Mouse (Mus musculus) kidney, adult 2 months (tissue): ENCODE data around the gene Herpud2. TPM values are rescaled to one million over a fixed set of nuclear protein-coding genes. Genes with fewer than 3 reads are reported as not detected.

ENCODE experiments used
- DNase-seq: peaks from one replicate; pipeline ENCODE4 v3.0.0; 2021
- H3K27ac ChIP-seq: fragments of 200-500 bp; 2 replicates; pipeline ENCODE4 v1.5.1; 2012; ENCODE audit warnings: low read depth, low read length, control low read depth, inconsistent platforms; ENCODE audit not compliant: insufficient read depth
- H3K27me3 ChIP-seq: fragments of 200-500 bp; replicated peaks from 2 replicates; pipeline ENCODE4 v1.6.1; 2012; ENCODE audit warnings: mild to moderate bottlenecking, moderate library complexity, low read length, inconsistent platforms; ENCODE audit not compliant: control insufficient read depth, insufficient read depth
- H3K36me3 ChIP-seq: fragments of 200-500 bp; 2 replicates; pipeline ENCODE4 v1.6.1; 2012; ENCODE audit warnings: mild to moderate bottlenecking, moderate library complexity, low read length, inconsistent platforms; ENCODE audit not compliant: control insufficient read depth, insufficient read depth
- H3K4me1 ChIP-seq: fragments of 200-500 bp; 2 replicates; pipeline ENCODE4 v1.6.1; 2011; ENCODE audit warnings: low read length; ENCODE audit not compliant: control insufficient read depth, insufficient read depth
- H3K4me3 ChIP-seq: fragments of 200-500 bp; 2 replicates; pipeline ENCODE4 v1.5.1; 2011; ENCODE audit warnings: mild to moderate bottlenecking, low read depth, low read length, control low read depth; ENCODE audit not compliant: insufficient read depth
- CTCF ChIP-seq: fragments of 200-500 bp; conservative IDR thresholded peaks from 2 replicates; pipeline ENCODE4 v1.5.1; 2011; ENCODE audit warnings: low read depth, mild to moderate bottlenecking, control low read depth, low read length, moderate library complexity, mixed read lengths; ENCODE audit not compliant: insufficient read depth, insufficient read length
- POLR2A ChIP-seq: fragments of 200-500 bp; IDR thresholded peaks from one replicate; pipeline ENCODE4 v1.6.1; 2011; ENCODE audit warnings: low read depth, low read length, control low read depth
- WGBS: fragments of 180-500 bp; shearing (Covaris S2); methylation state at CpG from one replicate; pipeline ENCODE4 v1.1.7; 2018; 5-methylcytosine and 5-hydroxymethylcytosine counted together
- polyA plus RNA-seq: library from polyadenylated mRNA; depleted of rRNA; stranded (reverse); fragments of >200 nt; gene quantifications from 2 replicates; pipeline ENCODE4 v1.2.3, GENCODE M21; 2012

Herpud2 gene
- polyA plus RNA-seq, 1 experiment = 25.4 TPM

DNA sequence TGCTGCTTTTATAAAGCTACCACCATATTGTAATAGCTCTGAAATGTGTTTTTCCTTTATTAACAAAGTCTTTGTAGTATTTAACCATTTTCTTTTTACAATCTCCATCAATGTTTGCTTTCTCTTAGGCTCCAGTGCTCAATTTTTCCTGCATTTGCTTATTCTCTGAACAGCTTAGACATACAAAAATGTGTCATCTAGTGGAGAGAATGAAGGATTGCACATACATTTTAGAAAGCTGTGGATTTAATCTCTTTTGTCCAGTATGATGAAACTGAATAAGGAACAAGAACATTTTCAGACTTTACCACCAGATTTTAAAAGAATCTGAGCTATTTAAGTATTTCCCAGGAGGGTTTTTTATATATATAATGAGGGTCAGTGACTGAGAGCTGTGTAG is 18.0 kb upstream of the Herpud2 start:
- DNase-seq = no peak

DNA sequence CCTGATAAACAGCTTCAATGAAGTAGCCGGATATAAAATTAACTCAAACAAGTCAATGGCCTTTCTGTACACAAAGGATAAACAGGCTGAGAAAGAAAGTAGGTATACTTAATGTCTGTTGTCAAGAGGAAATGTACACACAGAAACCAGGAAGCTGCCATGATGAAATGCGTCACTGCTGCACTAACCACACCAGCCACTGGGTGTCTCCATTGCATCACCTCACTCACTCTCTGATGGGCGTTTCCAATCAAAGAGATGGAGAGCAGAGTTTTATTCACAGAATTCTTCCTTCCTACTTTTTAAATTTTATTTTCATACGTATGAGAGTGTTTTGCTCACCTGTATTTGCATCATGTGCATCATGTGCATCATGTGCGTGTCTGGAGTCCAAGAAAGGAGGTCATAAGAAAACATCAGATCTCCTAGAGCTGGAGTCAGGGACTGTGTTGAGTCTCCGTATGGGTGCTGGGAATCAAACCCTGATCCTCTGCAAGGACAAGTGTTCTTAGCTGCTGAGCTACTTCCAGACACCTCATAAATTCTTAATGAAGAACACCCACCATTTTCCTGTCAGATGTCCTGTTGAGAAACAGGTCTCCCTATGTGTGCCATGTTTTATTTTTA is 16.0 kb upstream of the Herpud2 start:
- Histone ChIP-seq H3K4me3 (no peak overlapping the region), H3K27ac (no peak overlapping the region), H3K27me3 (no peaks in the 10 kb centered on the region), H3K36me3 (no peaks in the 10 kb centered on the region), H3K4me1 (no peaks in the 10 kb centered on the region)
- peak; percentile 95 for TF ChIP-seq CTCF
- no peak for TF ChIP-seq POLR2A
- DNase-seq = peak; percentile 85
- WGBS = 33% methylated on average over 6 of the region's 6 CpGs

More for the DNA sequence above, 18.0 kb upstream of the Herpud2 start:
- no peaks in the 10 kb centered on the region for H3K4me1 ChIP-seq
- TF ChIP-seq CTCF (no peak), POLR2A (no peak)
- no peak overlapping the region for H3K27ac ChIP-seq
- H3K4me3 ChIP-seq = no peak overlapping the region
- H3K36me3 ChIP-seq = no peaks in the 10 kb centered on the region
- H3K27me3 ChIP-seq = no peaks in the 10 kb centered on the region

DNA sequence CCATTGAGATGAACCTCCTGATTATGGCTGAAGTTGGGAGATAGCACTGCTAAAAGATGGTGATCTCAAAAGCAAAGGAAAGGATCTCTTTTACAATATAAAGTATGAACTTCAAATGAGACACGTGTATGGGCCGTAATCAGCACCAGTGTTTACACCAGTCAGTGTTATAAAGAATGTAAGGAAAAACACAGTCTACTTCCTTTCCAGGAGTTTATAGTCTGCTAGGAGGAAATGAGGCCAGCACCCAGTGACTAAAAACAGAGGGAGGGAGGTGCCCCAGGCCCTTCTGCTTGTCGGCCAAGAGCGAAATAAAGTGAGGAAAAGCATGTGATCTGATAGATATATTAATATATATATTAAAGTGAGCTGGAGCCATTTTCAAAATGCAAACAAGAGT is 6.6 kb upstream of the Herpud2 start:
- Histone ChIP-seq H3K27me3 (no peaks in the 10 kb centered on the region), H3K4me1 (no peaks in the 10 kb centered on the region; the same call in 1 of the 2 replicates), H3K27ac (no peak overlapping the region), H3K36me3 (no peaks in the 10 kb centered on the region), H3K4me3 (no peak overlapping the region)
- TF ChIP-seq CTCF (no peak), POLR2A (no peak)
- WGBS = 43% methylated on average over 4 of the region's 4 CpGs
- DNase-seq = no peak

DNA sequence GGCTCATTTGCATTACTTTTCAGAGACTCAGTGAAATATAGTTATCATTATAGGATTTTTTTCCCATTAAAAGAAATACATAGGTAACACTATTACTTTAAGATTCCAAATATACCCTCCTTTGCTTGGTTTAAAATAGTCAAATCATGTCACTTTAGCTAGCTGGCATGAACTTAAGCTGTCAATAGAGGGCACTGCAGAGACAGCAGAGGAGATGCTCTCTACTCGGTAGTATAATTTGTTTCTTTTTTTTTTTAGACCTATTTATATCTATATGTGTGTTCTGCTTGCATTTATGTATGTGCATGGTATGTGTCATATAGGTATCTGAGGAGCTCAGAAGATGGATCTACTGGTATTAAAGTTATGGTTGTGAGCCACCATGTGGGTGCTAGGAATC is 4.8 kb upstream of the Herpud2 start:
- H3K27ac ChIP-seq = no peak overlapping the region
- H3K4me1 ChIP-seq = no peaks in the 10 kb centered on the region; the same call in 1 of the 2 replicates
- no peaks in the 10 kb centered on the region for H3K27me3 ChIP-seq
- no peak for DNase-seq
- 9% methylated on average over 1 of the region's 1 CpGs for WGBS
- no peak overlapping the region for H3K4me3 ChIP-seq
- no peaks in the 10 kb centered on the region for H3K36me3 ChIP-seq
- TF ChIP-seq CTCF (no peak), POLR2A (no peak)

DNA sequence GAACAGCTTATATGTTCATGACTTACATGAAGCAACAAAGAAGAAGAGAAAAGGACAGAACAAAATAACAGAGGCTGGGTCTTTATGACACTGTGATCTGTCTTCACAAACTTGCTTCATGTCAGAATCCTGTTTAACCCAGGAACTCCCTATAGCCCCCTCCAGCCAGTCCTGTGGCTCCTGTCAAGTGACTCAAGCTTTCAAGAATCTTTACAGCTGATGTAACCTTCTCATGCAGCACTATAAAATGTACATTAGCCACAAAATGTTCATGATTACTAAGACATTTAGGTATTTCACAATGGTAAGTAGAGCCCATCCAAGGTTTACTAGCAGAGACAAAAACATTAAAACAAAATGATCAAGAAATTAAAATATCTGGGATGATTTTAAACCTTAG is 1.4 kb upstream of the Herpud2 start:
- Histone ChIP-seq H3K4me1 (peaks cover 10% of the 10 kb centered on the region; the same call in 1 of the 2 replicates), H3K27me3 (no peaks in the 10 kb centered on the region), H3K36me3 (no peaks in the 10 kb centered on the region), H3K4me3 (no peak overlapping the region), H3K27ac (no peak overlapping the region)
- DNase-seq = no peak
- TF ChIP-seq POLR2A (no peak), CTCF (no peak)

DNA sequence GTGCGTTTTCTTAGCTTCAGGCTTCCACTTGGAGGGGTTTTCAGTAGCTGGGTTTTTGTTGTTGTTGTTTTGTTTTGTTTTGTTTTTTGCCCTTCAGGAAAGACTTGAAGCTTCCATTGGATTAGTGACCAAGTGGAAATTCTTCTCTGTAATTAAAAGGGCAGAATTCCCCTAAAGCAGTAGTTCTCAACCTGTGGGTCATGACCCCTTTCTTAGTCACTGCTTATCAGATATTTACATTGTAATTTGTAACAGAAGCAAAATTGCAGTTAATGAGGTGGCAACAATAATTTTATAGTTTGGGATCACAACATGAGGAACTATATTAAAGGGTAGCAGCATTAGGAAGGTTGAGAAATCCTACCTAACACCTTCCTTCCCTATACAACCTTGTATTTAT is 837 bp upstream of the Herpud2 start:
- H3K27me3 ChIP-seq = no peaks in the 10 kb centered on the region
- no peaks in the 10 kb centered on the region for H3K36me3 ChIP-seq
- 12% methylated on average over 1 of the region's 1 CpGs for WGBS
- TF ChIP-seq POLR2A = no peak
- TF ChIP-seq CTCF = no peak
- H3K27ac ChIP-seq = peak overlapping the region; percentile 98
- no peak for DNase-seq
- peak overlapping the region; percentile 99; the same call in 1 of the 2 replicates for H3K4me3 ChIP-seq
- peaks cover 12% of the 10 kb centered on the region; the same call in 1 of the 2 replicates for H3K4me1 ChIP-seq

DNA sequence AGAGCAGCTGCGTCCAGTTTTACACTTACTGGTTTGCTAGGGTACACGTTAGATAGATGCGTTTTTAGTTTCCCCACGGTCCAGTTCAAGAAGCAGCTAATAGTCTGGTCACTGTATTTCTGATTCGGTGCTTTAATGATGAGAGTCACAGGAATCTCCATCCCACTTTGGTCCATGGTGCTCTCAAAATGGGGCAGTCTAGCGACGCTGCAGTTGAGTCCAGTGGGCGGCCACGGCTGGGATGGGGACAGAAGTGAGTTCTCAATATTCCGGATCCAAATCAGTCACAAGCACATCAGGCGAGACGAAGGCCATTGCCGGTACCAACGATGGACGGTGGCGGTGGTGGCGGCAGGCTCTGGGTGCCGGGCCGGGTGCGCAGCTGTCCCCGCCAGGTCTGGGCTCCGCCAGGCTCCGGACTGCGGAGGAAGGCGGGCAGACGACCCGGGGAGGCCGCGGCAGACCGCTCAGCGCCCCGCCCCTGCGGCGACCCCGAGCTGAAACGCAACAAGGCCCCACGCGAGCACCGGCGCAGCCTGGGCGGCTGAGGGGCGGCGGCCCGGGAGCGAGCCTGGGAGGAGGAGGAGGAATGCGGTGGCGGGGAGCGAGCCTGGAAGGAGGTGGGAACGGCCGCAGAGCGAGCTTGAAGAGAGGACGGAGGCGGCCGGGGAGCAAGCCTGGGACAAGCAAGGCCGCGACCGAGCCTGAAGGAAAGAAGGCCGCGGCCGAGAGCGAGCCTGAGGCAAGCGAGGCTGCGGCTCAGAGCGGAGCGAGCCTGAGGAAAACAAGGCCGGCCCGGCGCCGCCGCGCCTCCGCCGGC is 619 bp downstream of the Herpud2 start:
- TF ChIP-seq POLR2A = no peak
- no peak for TF ChIP-seq CTCF
- Histone ChIP-seq H3K27ac (peak overlapping the region; percentile 98), H3K27me3 (no peaks in the 10 kb centered on the region), H3K4me1 (peaks cover 15% of the 10 kb centered on the region; the same call in 1 of the 2 replicates), H3K4me3 (peak overlapping the region; percentile 99), H3K36me3 (no peaks in the 10 kb centered on the region)
- no peak for DNase-seq
- under 1% methylated on average over 73 of the region's 73 CpGs for WGBS
